Mouse (Mus musculus) heart, adult 11 months (tissue): Measurements from ENCODE around the gene Scn1b.

Source experiments
- DNase-seq: peaks from one replicate; pipeline ENCODE4 v3.0.0; 2022

Gene Scn1b

DNA sequence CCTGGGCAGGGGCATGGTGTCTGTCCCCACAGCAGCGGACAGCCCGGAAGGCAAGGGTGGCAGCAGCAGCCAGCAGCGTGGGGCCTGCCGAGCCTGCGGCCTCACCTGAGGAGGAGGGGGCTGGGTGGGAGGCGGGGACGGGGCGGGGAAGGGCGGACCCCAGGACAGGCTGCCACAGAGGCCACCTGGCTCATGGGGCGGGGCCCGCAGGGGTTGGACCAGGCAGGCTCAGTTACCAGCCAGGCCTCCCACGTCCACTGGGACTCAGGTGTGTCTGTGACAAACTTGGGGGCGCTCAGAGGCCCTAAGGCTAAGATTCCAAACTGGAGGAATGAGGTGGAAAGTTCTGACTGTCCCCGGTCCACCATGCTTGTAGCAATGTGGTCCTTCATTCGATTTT lies 11.6 kb downstream of the Scn1b start, which contains the start of gene Hpn:
Hpn (minus strand) TSS at position 109 of the 400 bp plus-strand sequence.
- peak; percentile 94 for DNase-seq

- DNase-seq: no peak
Measured at GRCm38 (mm10) chr7:31114646-31115045, 12.2 kb downstream of the Scn1b start.

- DNase-seq: no peak
Measured at GRCm38 (mm10) chr7:31113800-31114199, 13.0 kb downstream of the Scn1b start.

DNA sequence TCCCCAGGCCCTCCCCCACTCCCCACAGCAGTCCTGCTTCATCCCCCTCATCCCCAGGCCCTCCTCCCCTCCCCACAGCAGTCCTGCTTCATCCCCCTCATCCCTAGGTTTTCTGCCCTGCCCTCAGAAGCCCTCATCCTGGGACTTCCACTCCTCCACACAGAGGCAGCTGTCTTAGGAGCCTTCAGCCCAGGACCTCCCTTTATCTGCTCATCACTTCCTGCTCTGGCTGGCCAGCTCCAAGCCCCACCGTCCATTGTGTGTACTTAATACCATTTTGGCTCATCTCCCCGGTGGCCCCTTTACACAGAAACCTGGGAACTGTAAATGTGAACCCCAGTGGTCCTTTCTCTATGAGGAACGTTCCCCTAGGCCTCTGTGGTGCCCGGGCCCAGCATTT lies 14.8 kb downstream of the Scn1b start:
- DNase-seq: no peak

- peak; percentile 90 for DNase-seq
Measured at GRCm38 (mm10) chr7:31110861-31111385, 15.9 kb downstream of the Scn1b start.

- peak; percentile 87 for DNase-seq
Measured at GRCm38 (mm10) chr7:31109796-31110195, 17.0 kb downstream of the Scn1b start.

GRCm38 (mm10) chr7:31109091-31109490 lies 17.7 kb downstream of the Scn1b start:
- peak; percentile 92 for DNase-seq

DNA sequence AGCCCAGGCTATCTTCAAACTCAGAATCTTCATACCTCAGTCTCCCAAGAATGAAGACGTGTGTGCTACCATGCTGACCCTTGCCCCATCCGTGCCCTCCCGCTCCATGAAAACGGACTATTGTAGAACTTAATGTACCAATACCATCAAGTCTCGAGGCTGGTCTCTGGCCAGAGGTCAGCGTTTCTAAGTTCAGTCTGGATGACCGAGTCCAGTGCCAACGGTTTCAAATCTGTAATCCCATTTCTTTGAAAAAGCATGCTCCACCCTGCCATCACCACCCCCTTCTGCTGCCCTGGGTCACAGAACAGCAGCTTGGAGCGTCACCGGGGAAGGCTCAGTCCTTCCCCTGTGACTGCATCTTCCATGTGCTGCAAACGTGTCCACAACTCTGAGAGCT lies 19.0 kb downstream of the Scn1b start:
- DNase-seq: peak; percentile 88

DNA sequence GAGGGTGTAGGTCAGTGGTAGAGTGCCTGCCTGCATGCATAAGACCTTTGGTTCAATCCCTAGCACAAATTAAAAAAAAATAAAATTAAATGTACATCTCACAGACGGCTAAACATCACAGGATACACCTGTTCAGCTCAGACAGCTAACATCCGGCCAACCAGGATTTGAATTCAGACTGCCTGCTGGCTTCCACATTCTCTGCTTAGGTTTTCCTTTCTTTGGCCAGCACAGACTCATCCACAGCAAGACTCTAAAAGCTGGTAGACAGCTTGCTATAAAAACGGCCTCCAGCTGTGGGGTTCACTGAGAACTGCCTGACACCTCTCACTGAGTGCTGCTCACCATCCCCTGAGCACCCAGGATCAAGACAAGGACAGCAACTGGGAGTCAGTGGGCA lies 20.6 kb downstream of the Scn1b start:
- DNase-seq: no peak

DNA sequence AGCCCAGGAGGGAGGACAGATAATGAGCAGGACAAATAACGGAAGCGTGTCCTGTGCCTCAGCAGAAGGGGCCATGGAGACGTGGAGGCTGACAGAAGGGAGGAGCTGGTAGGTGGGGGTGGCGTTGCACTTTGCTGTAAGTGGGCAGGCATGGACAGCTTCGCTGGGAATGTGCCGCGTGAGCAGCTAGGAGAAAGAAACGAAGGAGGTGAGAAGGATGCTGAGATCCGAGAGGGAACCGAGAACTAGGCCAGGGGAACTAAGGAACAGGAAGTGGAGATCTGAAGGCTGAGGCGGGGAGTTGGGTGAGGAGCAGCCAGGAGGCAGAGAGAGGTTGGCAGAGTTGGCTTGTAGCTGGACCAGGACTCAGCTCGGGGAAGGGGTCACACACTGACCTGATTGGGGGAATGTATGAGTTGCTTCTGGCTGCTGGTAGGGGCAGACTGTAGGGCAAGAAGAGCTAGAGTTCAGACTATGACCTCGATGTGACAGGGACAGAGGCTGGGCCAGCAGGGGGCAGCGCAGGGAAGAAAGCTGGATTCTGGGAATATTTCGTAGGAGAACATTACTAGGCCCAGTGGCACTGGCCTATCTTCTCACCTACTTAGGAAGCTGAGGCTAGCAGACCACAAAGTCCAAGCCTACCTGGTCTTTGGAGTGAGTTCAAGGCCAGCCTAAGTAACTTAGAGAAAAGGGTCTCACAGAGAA lies 21.6 kb downstream of the Scn1b start:
- peak; percentile 95 for DNase-seq

DNA sequence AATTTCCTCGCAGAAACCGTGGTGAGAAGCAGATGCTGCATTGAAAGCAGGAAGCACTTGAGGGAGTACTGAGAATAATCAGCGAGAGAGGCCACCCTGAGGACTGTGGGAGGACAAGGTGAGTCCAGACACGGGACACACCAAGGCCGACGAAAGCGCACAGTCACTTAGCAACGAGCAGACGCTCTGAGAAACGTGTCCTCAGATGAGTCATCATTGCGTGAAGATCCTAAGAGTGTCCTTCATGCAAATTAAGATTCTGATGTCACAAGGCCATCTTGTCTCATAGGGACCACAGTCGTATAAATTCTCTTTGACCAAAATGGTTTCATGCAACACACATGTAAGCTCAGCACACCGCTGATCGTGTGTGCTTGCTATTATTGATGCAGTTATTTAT lies 26.0 kb downstream of the Scn1b start:
- no peak for DNase-seq

GRCm38 (mm10) chr7:31099612-31099982 lies 27.2 kb downstream of the Scn1b start:
- peak; percentile 91 for DNase-seq

GRCm38 (mm10) chr7:31098697-31099611 lies 27.8 kb downstream of the Scn1b start:
- DNase-seq: peak; percentile 95

- peak; percentile 99 for DNase-seq
Measured at GRCm38 (mm10) chr7:31097583-31098248, 29.1 kb downstream of the Scn1b start.

GRCm38 (mm10) chr7:31096892-31097564 lies 29.8 kb downstream of the Scn1b start:
- DNase-seq: peak; percentile 90

- peak; percentile 90 for DNase-seq
Measured at GRCm38 (mm10) chr7:31094774-31095501, 31.9 kb downstream of the Scn1b start.

DNA sequence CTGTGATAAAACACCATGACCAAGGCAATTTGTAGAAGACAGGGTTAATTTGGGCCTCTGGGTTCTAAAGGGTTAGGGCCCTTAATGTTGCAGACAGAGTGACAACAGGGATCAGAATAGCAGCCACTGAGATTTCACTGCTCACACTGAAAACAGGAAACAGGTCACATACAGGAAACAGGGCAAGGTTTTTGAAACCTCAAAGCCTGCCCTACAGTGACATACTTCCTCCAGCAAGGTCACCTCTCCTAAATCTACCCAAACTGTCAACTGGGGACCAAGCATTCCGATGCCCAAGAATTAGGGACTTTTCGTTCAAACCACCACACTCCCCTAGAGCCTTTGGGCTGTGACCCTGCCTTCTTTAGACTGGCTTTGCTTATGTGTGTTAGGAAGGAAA lies 37.1 kb downstream of the Scn1b start:
- no peak for DNase-seq

DNA sequence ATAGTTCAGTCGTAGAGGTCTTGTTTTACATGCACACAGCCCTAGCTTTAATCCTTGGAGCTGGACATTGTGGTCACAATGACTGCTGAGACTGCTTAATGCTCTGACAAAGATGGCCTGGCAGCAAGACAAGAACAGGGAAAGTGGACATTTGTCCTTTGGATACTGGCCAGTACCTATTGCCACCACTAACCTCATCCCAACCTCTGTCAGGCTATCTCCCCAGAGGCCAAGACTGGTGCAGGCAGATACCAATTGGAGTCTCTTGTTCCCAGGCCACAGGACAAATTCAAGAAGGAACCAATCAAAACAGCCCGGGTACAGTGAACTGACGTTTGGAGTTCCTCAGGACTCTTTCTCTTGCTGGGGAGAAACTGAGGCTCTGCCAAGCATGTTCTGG lies 38.6 kb downstream of the Scn1b start:
- peak; percentile 88 for DNase-seq

DNA sequence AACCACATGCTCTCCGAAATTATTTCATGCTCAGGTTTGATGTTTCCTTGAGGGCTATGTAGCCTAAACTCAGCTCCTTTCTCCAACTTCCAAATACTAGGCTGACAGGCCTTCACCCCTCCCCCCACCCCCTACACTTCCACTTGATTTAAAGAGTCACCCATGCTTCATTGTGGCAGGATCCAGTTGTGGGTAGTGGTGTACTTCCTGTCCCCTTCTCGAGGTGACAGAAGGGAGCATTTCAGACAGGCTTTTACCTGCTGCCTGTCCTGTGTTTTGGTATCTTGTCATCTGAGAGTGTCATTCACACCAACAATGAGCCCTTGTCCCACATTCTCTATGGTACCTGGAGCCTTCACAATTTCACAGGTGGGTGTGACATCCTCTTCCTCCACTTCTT lies 39.5 kb downstream of the Scn1b start:
- no peak for DNase-seq

- DNase-seq: peak; percentile 91
Measured at GRCm38 (mm10) chr7:31086175-31086755, 40.5 kb downstream of the Scn1b start.

DNA sequence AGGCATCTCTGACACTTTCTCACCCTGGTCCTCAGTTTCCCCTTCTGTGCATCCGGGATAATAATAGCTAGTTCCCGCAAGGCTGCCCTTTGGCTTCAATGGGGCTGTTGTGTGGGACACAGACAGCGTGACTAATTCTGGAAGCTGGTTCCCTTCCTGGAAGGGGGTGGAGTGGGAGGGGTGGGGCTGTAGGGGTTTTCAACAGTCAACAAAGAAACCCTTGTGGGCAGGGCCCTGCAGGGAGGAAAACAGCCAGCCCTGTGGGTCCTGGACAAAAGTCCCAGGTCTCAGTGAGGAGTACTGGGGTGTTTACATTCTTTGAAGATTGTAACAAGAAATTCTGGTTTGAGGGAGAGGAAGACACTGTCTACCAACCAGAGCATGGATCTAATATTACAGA lies 41.6 kb downstream of the Scn1b start:
- peak; percentile 98 for DNase-seq

DNA sequence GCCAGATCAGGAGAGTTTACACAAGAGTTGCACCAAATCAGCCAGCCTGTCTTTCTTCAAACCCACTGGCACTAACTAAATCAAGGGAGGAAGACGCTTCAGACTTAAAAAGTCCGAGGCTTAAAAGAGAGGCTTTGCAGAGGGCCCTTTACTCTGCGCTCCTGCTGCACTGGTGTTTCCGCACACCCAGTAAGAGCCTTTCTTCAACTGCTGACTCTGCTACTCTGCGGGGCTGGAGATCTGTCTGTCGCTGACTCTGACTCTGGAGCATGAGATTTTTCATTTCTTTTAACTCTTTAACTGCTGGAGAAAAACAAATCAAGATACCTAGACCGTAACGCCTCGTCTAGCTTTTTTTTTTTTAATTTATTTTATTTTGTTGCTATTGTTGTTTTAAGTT lies 42.7 kb downstream of the Scn1b start:
- peak; percentile 94 for DNase-seq
